Mouse (Mus musculus) hematopoietic stem cell, adult 5-6 weeks (primary cell): ENCODE measurements around the gene Tars2. TPM values are rescaled to one million over a fixed set of nuclear protein-coding genes. Genes with fewer than 3 reads are reported as not detected.
"Not testable (repeated sequence)": the region's sequence is repeated elsewhere in the genome, so short reads cannot be mapped to it uniquely, and the experiment has no call there.

Source experiments
- ATAC-seq, 2 experiments: fragments of 125-278 bp in 1 of 2; replicated peaks in 1 of 2; 2 replicates each; pipeline ENCODE4 v1.8.0; 2016 to 2017; ENCODE audit warnings: inconsistent platforms in 2 of 2, mild to moderate bottlenecking in 2 of 2, moderate number of reproducible peaks in 2 of 2, low read depth in 1 of 2, moderate TSS enrichment in 1 of 2; ENCODE audit not compliant: low FRiP score in 2 of 2, poor library complexity in 2 of 2, severe bottlenecking in 2 of 2, insufficient read depth in 1 of 2, low TSS enrichment in 1 of 2
- total RNA-seq: library from RNA; stranded (forward); fragments of 172-1452, 232-1000 nt; gene quantifications from 2 replicates; pipeline ENCODE4 v1.2.3, GENCODE M21; 2017

The Tars2 gene
- total RNA-seq, 1 experiment from 2014 or later: 44.8 TPM

DNA sequence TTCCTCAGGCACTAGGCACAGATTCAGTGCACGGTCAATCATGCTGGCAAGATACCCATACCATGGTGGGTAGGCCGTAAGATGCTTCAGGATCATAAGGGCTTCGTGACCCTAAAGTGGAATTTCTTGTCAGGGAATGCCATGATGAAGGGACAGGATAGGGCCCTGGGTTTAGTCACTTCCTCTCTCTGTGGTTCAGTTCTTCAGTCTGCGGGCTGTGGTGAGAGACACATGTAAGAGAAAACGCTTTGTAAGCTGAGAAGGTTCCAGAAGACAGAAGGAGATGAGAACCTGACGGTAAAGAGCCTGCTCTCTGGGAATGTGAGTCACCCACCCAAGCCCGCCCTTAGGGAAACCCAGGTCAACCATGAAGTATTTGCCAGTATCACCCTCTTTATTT lies 52.5 kb downstream of the Tars2 start:
- ATAC-seq: peak; percentile 50 to 63; a peak in 3 of 4 replicates

DNA sequence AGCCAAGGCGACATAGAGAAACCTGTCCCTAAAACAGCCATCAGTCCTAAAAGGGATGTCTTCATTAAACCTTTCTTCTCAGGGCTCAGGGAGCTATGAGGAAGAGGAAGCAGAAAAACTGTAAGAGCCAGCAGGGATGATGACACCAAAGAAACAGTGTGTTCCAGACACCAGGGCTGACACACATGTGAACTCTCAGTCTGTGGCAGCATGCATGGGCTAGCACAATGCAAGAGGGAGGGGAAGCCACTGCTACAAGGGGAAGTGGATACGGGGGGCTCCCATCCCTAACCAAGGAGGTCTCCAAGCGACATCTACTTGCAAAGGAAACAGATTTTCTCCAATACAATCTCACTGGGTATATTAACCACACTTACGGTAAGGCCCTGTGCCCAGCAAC lies 53.7 kb downstream of the Tars2 start:
- ATAC-seq: peak; percentile 49 to 52; a peak in 3 of 4 replicates

DNA sequence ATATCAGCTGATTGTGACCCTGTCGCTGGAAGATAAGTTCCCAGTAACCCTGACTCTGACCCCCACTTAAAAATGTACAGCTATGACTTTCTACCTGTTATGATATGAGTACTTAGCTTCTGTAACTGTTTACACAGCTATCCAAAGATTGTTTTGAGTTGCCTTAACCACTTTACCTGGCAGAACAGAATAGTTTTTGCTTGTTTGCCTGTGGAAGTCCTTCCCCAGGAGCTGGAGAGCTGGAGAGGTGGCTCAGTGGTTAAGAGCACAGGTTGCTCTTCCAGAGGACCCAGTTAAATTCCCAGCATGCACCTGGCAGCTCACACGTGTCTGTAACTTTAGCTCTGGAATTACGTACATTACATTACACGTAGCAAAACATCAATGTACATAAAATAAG lies 55.4 kb downstream of the Tars2 start:
- no peak for ATAC-seq

DNA sequence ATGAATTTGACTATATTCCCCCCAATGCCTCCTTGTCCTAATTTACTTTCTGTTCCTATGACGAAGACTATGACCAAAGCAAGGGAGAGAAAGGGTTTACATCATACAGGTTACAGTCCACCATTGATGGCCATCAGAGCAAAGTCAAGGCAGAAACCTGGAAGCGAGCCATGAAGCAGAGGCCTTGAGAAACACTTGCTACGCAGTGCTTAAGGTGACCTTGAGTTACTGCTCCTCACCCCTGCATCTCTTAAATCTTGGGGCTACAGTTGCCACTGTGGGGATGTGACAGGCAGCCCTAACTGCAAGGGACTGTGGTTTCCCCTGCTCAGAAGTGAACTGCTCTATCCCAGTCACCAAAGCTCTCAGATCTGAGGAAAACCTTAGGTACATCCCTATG lies 56.7 kb downstream of the Tars2 start:
- no peak for ATAC-seq

DNA sequence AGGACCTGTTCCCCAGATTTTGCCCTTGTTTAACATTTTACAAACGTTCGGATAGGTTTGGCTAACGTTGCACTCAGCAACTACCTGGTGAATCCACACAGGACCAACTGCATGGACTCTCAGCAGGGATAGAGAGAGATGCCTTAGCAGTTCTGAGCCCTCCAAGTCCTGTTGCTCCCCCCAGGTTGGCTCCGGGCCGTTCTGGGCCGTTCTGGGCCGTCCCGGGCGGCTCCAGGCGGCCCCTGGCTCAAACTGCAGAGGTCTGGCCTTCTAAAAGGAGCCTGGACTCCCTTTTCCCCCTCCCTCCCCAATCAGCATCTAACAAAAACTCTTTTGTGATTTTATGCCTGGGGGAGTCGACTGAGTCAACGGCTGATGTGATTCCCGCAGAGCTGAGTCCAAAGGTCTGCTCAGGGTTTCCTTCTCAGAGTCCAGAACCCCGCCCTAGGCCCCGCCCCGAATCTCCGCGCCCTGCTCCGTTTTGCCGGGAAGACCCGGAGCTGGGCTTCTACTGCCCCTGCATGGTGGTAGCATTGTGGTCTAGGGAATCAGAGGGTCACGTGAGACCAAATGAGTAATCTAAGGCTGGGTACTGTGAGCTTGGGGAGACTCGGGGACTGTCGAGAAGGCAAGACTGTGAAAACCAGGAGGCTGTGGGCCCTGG lies 58.0 kb downstream of the Tars2 start:
- ATAC-seq: peak; percentile 16 to 50; a peak in 3 of 4 replicates

DNA sequence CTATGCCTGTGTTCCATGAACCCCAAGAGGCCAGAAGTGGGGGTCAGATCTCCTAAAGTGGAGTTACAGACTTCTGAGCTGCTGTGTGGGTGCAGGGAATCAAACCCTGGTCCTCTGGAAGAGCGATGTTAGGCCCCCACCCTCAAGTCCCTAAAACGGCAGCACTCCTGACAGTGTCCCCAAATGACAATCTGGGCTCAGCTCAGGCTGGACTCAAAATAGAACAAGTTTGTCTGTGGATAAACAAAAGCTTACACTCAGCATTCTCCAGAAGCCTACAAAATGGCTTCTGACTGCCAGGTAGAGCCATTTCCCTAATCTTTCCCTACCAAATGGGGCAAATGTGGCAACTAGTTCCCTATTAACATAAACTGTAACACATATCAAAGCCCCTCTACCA lies 58.9 kb downstream of the Tars2 start:
- ATAC-seq: no peak

DNA sequence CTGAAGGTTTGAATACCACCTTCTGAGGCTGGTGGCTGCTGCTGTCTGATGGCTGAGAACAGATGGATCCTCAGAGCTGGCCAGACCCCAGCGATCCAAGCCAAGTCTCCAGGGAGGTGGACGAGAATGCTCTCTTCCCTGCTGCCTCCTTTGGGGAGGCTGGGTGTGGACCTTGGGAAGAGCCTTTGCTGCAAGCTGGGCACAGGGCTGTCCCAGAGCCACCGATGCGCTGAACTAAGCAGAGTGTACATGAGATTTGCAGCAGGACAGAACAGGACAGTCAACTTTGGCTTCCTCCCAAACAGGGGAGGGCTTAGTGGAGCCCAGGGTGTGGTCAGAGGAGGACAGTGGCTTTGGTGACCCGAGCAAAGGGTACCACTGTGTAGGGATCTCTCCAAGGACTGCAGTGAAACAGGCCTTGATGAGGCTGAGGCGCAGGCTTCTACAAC lies 59.7 kb downstream of the Tars2 start:
- no peak for ATAC-seq

DNA sequence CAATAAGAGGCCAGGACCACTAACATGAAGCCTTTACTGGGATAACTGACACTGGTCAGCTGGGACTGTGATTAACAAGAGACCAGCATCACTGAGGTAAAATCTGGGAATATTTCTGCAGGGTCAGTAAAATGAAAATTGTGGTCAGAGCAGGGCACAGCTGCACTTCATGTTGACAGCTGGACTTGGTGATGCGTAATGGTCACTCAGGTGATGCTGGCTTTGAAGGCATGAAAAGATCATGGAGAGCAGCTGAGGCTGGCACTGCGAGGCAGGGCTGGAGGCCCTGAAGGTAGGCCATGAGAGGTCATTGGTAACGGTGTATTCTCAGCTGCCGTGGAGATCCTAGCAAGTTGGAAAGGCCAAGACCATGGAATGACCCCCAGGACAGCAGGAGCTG lies 61.7 kb downstream of the Tars2 start:
- ATAC-seq: no peak

DNA sequence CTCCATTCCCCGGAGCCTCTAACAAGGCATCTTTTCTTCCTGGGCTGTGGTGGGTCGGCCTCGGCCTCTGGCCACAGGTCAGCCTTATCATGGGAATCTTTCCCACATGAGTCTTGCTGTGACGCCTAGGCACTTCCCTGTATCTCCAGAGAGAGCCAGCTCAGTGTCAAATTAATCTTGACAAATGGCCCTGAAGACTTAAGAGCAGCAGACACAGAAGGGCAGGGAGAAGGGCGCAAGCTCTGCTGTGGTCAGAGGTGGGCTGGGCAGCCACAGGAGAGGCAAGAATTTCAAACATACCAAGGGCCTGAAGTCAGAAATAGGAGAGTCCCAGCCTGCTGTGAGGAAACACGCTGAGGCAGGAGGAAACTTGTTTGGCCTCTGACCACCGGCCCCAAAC lies 63.6 kb downstream of the Tars2 start:
- ATAC-seq: no peak

DNA sequence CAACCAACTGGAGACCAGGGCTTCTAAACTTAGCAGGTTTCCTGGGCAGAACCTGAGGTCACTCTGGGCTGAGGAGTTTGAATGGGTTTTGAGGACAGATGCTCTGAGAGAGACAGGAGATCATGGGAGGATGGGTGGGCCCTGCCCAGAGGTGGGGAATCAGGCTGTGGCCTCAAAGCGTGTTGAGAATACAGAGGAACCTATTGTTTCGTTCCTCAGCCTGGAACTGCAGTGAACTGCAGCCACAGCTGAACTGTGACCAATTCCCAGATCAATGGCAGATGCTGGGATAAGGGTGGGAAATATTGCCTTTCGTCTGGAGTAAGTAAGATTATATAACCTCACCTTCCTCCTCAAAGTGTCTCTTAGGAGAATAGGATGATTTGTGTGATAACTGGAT lies 64.2 kb downstream of the Tars2 start:
- ATAC-seq: no peak

DNA sequence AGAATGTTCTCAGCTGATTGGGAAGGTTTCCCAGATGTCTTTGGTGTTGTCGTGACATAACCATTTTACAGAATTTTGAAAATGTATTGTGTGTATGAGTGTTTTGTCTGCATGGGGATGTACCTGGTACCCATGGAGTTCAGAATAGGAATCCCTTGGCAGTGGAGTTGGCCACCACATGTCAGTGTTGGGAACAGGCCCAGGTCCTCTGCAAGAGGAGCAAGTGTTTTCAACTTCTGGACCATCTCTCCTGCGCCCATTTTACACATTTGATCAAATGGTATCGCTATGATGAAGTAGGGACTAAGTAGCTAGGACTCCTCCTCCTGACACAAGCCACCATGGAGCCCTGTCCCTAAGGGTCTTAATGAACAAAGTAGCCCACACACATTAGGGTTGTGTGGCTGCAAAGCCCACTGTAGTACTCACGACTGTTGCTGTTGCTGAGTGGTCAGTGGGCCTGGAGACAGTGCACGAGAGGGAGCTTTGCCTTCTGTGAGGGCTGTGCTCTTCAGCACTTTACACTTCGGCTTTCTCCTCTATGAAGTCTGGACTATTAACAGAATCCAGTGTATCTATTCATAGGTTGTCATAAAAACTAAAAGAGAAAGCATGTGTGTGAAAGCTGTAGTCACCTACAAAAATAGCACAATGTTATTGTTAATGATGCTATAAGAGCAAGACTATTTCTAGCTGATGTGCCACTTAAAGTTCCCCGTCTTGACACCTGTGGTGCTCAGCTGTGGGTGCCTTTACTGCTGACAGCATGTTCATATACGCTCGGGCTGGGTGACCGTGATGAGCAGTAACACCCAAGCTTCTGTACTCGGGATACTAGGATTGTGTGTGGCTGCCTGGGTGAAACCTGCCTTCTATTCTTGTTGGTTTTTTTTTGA lies 65.0 kb downstream of the Tars2 start:
- no peak for ATAC-seq

DNA sequence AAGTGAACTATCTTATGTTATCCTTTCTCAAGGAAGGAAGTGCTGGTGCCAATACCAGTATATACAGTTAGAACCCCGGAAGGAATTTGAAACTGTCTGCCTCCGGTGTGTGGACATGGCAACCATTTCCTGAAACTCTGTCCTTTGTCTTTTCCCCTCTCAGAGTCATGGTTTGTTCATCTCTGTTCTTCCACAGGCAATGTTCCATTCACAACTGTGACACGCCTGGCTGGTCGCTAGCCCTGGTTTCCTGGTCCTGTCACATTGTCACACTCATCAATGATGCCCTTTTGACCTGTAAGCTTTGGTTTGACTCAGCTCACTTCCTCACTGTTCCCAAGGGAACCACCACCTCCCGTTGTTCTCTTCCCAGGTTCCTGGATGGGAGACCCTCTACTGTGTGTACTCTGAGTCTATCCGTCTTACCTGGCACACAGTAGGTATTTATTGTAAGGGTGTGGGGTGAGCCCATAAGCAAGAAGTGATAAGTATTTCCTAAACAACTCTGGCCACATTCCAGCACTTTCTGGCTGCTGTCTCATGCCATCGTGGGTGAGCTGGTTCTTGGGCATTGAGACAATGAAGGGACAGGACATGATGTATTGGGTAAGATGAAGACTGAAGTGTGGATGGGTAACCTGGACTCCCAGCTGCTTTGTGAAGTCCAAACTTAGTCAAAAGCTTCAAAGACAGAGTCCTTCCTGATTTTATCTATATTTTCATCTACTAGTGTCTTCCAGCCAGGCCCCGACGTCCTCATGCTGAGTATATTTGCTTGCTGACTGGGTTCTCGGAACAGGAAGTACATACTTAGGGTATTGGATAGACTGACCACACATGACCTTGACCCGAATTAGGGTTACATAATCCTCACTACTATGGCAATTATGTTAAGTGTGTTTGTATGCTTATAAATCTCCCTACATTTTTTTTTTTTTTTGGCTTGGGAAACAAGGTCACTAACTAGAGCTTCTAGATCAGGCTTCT lies 65.9 kb downstream of the Tars2 start:
- ATAC-seq: peak; percentile 19 to 48; a peak in 3 of 4 replicates

DNA sequence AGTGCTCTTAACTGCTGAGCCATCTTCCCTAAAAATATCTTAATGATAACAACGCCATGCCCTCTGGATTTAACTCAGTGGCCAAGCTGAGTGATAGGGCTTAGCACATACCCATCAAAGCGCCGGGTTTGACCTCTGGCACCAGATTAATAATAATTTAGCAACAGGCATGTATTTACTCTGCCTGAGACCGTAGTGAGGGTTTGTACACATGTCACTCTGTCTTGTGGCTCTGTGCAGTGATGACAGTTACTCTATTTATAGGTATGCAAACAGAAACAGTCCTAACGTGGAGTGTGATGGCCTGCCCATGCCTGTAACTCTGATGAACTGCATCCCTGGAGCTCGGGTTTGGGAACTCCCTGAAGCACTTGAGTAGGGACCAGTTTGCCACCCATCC lies 67.3 kb downstream of the Tars2 start:
- no peak for ATAC-seq

DNA sequence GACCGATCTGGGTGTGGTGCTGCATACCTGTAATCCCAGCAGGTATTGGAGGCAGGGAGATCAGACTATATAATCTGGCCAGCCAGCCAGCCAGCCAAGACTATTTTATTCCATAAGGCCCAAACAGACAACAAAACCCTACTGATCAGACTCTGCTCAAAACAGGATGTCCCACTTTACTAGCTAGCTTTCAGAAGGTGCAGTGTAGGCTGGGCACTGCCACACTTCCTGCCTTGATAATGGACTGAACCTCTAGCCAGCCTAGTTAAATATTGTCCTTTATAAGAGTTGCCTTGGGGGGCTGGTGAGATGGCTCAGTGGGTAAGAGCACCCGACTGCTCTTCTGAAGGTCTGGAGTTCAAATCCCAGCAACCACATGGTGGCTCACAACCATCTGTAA lies 69.5 kb downstream of the Tars2 start:
- not testable (repeated sequence) for ATAC-seq
